Mouse (Mus musculus): ENCODE results near the gene Zfp683.

DNA sequence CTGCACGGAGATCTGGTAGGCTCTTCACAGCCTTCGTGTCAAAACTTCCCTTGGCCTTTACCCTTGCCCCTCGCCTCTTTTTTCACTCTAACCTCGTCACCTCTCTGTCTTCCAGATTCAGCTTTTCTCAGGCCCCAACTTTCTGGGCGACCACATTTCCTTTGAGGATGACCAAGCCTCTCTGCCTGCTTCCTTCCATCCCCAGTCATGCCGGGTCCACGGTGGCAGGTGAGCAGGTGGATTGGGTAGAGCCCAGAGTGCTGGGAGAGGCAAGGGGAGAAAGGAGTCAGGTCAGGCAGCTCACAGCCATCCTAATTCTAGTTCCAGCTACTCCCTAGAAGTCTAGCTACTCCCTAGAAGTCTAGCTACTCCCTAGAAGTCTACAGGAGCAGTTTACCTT, 28.8 kb downstream of the Zfp683 start:
- TF ChIP-seq CTCF (IDR thresholded peaks at IDR 0.05; ENCODE audit: low read depth, low read length) (no peak), POLR2A (IDR thresholded peaks at IDR 0.05; ENCODE audit: extremely low read depth, insufficient read depth, low read length) (no peak)

All from liver, adult 2 months (tissue).